Mouse (Mus musculus) heart, postnatal 0 days (tissue): ENCODE data around the gene Ubxn11. TPM values are rescaled to one million over a fixed set of nuclear protein-coding genes. Genes with fewer than 3 reads are reported as not detected.

Experiments used
- ATAC-seq: fragments of 200-750 bp; cut with Nextera tagmentation; 2 replicates; pipeline ENCODE4 v1.8.0; 2017; ENCODE audit warnings: low read depth, moderate number of reproducible peaks, moderate library complexity; ENCODE audit not compliant: insufficient read depth
- DNase-seq: peaks from one replicate; pipeline ENCODE4 v3.0.0-alpha.2; 2016; ENCODE audit warnings: low spot score
- H3K27ac ChIP-seq: fragments of 300-500 bp; sonication (generic); 2 replicates; pipeline ENCODE4 v1.5.1; 2014; ENCODE audit warnings: low read depth, mild to moderate bottlenecking
- H3K27me3 ChIP-seq: fragments of 300-500 bp; sonication (generic); 2 replicates; pipeline ENCODE4 v1.6.1; 2014; ENCODE audit warnings: low read length, mixed read lengths; ENCODE audit not compliant: control insufficient read depth, insufficient read depth
- H3K36me3 ChIP-seq: fragments of 300-500 bp; sonication (generic); replicated peaks from 2 replicates; pipeline ENCODE4 v1.6.1; 2014; ENCODE audit warnings: low read length, mixed read lengths; ENCODE audit not compliant: control insufficient read depth, insufficient read depth
- H3K4me1 ChIP-seq: fragments of 300-500 bp; sonication (generic); 2 replicates; pipeline ENCODE4 v1.6.1; 2014; ENCODE audit warnings: antibody characterized with exemption; ENCODE audit not compliant: control insufficient read depth, insufficient read depth
- H3K4me2 ChIP-seq: fragments of 300-500 bp; sonication (generic); 2 replicates; pipeline ENCODE4 v1.6.1; 2014; ENCODE audit warnings: low read depth, mild to moderate bottlenecking, low read length, moderate library complexity
- H3K4me3 ChIP-seq: fragments of 300-500 bp; sonication (generic); 2 replicates; pipeline ENCODE4 v1.5.1; 2014; ENCODE audit warnings: low read depth, low read length
- H3K9ac ChIP-seq: fragments of 300-500 bp; sonication (generic); replicated peaks from 2 replicates; pipeline ENCODE4 v1.6.1; 2014; ENCODE audit warnings: low read depth, low read length, mixed read lengths
- H3K9me3 ChIP-seq: fragments of 300-500 bp; sonication (generic); replicated peaks from 2 replicates; pipeline ENCODE4 v1.6.1; 2016; ENCODE audit warnings: low read length; ENCODE audit not compliant: control insufficient read depth
- CTCF ChIP-seq: IDR thresholded peaks from 2 replicates; pipeline ENCODE4 v1.5.1; 2016; ENCODE audit warnings: antibody characterized with exemption, control low read depth, low read depth
- EP300 ChIP-seq: IDR thresholded peaks from 2 replicates; pipeline ENCODE4 v1.6.1; 2016; ENCODE audit warnings: antibody characterized with exemption, low read depth
- WGBS: fragments of 180-500 bp; shearing (Covaris S2); extraction: QIAGEN DNeasy Blood & Tissue Kit; methylation state at CpG from one replicate; pipeline ENCODE4 v1.1.7; 2014; 5-methylcytosine and 5-hydroxymethylcytosine counted together
- polyA plus RNA-seq: library from polyadenylated mRNA; unstranded; fragments of >200 nt; fragmentation: Nextera tagmentation; extraction: Ambion mirVana; gene quantifications from 2 replicates; pipeline ENCODE4 v1.2.1, GENCODE M21; 2015
- total RNA-seq: library from RNA; depleted of rRNA; stranded (reverse); fragments of >200 nt; gene quantifications from 2 replicates; pipeline ENCODE4 v1.2.3, GENCODE M21; 2014; ENCODE audit warnings: low replicate concordance

The Ubxn11 gene
- total and polyA plus RNA-seq, 2 experiments from 2014 or later, result 1.2 TPM; not detected in 1

DNA sequence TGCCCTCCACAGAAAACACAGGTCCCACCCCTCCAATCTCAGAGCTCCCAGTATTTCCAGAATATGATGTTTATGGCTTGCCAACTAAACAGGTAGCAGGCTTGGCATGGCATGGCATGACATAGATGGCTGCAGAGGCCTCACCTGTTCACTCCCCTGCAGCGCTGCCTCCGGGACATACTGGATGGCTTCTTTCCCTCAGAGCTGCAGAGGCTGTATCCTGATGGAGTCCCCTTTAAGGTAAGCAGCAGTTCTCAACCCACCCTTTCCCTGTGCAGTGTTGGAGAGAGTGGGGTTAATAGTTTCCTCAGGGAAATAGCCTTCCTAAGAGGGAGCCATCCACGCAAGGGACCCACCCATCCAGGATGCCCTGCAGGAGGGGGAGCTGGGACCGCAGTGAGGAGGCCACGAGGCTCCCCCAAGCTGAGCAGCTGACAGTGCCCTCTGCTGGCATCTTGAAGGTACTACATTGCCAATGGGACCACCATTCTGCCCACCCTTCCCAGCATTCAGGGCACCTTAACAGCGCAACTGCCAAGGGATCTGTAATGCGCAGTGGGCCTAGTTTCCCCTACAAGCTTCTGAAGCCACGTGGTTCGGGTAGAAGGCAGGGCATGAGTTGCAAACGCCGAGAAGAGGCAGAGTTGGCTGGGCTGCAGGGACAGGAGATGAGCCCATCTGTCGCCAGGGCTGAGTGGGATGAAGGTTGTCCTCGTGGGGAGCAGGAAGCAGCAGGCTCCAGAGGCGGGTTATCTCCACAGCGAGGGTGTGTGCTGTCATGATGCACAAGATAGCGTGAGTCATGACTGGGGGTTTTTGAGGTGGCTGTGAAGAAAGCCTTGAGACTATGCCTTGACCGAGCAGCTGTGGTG is 21.5 kb downstream of the Ubxn11 start:
- Histone ChIP-seq H3K4me2 (no peak overlapping the region), H3K27me3 (no peaks in the 10 kb centered on the region), H3K9ac (no peak overlapping the region), H3K4me3 (no peak overlapping the region), H3K9me3 (no peaks in the 10 kb centered on the region), H3K36me3 (no peaks in the 10 kb centered on the region), H3K4me1 (peaks cover 9% of the 10 kb centered on the region), H3K27ac (no peak overlapping the region)
- 16% methylated on average over 17 of the region's 17 CpGs for WGBS
- ATAC-seq, result no peak
- no peak for TF ChIP-seq EP300
- peak; percentile 80 for TF ChIP-seq CTCF
- peak; percentile 39 for DNase-seq

DNA sequence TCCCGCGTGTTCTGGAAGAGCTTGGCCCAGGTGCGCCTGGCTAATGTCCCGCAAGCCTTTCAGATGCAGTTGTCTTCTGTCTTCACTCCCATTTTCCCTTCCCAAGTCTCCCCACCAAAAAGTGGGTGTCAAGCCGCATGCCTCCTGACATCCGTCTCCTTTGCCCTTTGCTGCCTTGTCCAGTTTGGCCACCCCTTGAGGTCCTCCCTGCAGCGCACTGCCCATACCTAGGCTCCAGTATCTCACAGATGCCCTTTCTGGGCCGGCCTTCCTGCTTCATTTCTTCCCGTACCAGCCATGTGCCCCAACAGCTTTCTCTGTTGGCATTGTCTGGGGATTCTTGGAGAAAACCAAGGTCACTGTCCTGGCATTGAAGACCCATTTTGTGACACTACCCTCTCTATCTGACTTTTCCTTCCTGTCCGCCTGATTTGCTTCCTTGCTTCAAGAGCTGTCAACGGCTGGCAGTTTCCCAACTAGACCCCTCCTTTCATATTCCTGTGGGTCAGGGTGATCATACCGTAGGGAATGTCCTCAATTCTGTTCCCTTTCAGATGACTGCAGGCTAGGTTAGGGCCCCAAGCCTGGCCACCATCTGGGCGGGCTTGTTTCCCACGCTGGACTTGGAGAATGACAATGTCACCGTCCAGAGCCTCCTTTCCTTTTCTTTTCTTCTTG is 23.2 kb downstream of the Ubxn11 start:
- no peak overlapping the region for H3K9ac ChIP-seq
- no peaks in the 10 kb centered on the region for H3K27me3 ChIP-seq
- ATAC-seq, result no peak
- H3K4me2 ChIP-seq, result no peak overlapping the region
- H3K4me3 ChIP-seq, result no peak overlapping the region
- DNase-seq, result no peak
- WGBS, result 82% methylated on average over 15 of the region's 15 CpGs
- H3K4me1 ChIP-seq, result peaks cover 16% of the 10 kb centered on the region
- H3K9me3 ChIP-seq, result no peaks in the 10 kb centered on the region
- TF ChIP-seq CTCF (no peak), EP300 (no peak)
- H3K27ac ChIP-seq, result no peak overlapping the region
- peaks cover 5% of the 10 kb centered on the region; the same call in 1 of the 2 replicates for H3K36me3 ChIP-seq

DNA sequence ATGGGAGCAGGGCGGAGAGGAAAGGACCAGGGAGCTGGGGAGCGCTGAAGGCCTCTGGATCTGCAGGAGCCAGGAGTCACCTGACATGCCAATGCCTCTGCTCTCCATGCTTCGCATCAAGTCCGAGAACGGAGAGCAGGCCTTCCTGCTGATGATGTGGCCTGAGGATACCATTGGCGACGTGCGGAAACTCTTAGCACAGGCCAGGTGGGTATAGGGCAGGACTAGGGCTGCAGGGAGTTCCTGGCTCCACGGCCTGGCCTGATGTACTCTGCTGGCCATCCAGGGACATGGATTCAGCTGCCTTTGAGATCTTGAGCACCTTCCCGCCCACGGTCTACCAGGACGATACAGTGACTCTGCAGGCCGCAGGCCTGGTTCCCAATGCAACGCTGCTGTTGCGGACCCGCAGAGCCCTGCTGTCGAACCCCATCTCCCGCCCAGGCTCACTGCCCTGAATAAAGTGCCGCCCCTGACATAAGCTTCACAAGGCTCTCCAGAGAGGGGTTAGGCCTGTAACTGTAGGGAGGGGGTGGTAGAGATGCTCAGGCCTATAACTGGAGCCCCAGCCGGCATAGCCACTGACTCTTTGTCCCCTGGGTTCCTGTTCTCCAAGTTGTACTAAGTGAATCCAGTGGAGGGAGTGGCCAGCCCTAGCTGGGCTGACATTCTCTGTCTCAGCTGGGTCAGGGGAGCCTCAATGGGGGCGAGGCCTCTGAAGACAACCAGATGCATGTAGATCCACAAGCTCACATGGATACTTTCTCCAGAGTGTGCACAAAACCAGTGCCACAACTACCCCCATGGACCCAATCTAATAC is 24.1 kb downstream of the Ubxn11 start:
- Histone ChIP-seq H3K4me2 (no peak overlapping the region), H3K9ac (no peak overlapping the region), H3K27ac (no peak overlapping the region), H3K36me3 (peaks cover 14% of the 10 kb centered on the region), H3K9me3 (no peaks in the 10 kb centered on the region), H3K4me1 (peaks cover 16% of the 10 kb centered on the region), H3K4me3 (no peak overlapping the region), H3K27me3 (no peaks in the 10 kb centered on the region)
- 86% methylated on average over 21 of the region's 21 CpGs for WGBS
- DNase-seq (no peak), ATAC-seq (no peak)
- no peak for TF ChIP-seq CTCF
- no peak for TF ChIP-seq EP300

DNA sequence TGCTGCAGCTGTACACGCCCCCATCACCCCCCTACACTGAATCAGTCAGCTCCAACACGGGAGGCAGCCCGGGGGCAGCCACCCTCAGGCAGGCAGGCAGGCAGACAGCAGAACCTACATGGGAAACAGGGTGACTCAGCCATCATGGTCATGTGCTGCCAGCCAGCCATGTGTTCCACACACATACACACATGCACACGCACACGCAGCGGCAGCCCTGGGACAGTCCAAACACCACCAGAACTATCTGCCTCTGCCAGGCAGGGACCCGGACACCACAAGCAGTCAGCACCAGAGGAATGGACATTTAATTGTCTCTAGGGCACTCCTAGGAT is 24.7 kb downstream of the Ubxn11 start:
- TF ChIP-seq EP300 (no peak), CTCF (no peak)
- Histone ChIP-seq H3K9ac (no peak overlapping the region), H3K4me2 (peak overlapping the region; percentile 95; the same call in 1 of the 2 replicates), H3K4me3 (no peak overlapping the region), H3K36me3 (peaks cover 17% of the 10 kb centered on the region), H3K4me1 (peaks cover 16% of the 10 kb centered on the region), H3K27me3 (no peaks in the 10 kb centered on the region), H3K27ac (no peak overlapping the region), H3K9me3 (no peaks in the 10 kb centered on the region)
- DNase-seq (no peak), ATAC-seq (no peak)
- WGBS, result 81% methylated on average over 7 of the region's 7 CpGs

DNA sequence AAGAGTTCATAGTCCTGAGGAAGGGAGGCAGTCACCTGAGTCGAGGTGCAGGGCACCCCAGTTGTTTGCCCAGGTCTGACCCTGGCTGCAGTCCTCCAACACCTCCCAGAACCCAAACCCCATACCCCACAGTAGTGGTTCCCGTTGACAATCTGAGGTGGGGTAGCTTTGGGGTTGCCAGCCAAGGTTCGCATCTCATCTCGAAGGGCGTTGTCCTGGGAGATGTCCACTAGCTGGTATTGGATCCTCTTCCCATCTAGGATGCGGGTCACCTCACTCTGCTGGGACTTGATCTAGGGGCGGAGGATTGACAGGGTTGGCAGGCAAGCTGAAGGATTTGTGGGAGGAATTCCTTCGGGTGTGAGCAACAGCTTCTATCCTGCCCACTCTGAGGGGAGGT is 25.4 kb downstream of the Ubxn11 start:
- Histone ChIP-seq H3K9ac (peak overlapping the region; percentile 88), H3K27me3 (no peaks in the 10 kb centered on the region), H3K4me2 (peak overlapping the region; percentile 95), H3K36me3 (peaks cover 17% of the 10 kb centered on the region), H3K4me1 (peaks cover 16% of the 10 kb centered on the region), H3K27ac (peak overlapping the region; percentile 84; the same call in 1 of the 2 replicates), H3K4me3 (peak overlapping the region; percentile 92), H3K9me3 (no peaks in the 10 kb centered on the region)
- DNase-seq (no peak), ATAC-seq (no peak)
- TF ChIP-seq CTCF (no peak), EP300 (no peak)
- WGBS, result 47% methylated on average over 8 of the region's 8 CpGs
